Mouse (Mus musculus) limb, embryonic 12.5 days (tissue): ENCODE results near the gene Tfdp1. TPM values are rescaled to one million over a fixed set of nuclear protein-coding genes. Genes with fewer than 3 reads are reported as not detected.
"Not testable (repeated sequence)": the region's sequence is repeated elsewhere in the genome, so short reads cannot be mapped to it uniquely, and the experiment has no call there.

ENCODE experiments used
- ATAC-seq: fragments of 200-750 bp; cut with Nextera tagmentation; 2 replicates; pipeline ENCODE4 v1.8.0; 2017; ENCODE audit warnings: low read depth, moderate TSS enrichment; ENCODE audit not compliant: insufficient number of reproducible peaks, insufficient read depth, low FRiP score, low TSS enrichment
- H3K27ac ChIP-seq: fragments of 300-500 bp; sonication (generic); 2 replicates; pipeline ENCODE4 v1.5.1; 2016; ENCODE audit warnings: mild to moderate bottlenecking, moderate library complexity
- H3K27me3 ChIP-seq: fragments of 300-500 bp; sonication (generic); 2 replicates; pipeline ENCODE4 v1.6.1; 2016; ENCODE audit warnings: mild to moderate bottlenecking, moderate library complexity
- H3K36me3 ChIP-seq: fragments of 300-500 bp; sonication (generic); 2 replicates; pipeline ENCODE4 v1.6.1; 2016; ENCODE audit warnings: mild to moderate bottlenecking, moderate library complexity
- H3K4me1 ChIP-seq: fragments of 300-500 bp; sonication (generic); replicated peaks from 2 replicates; pipeline ENCODE4 v1.6.1; 2016
- H3K4me2 ChIP-seq: fragments of 300-500 bp; sonication (generic); 2 replicates; pipeline ENCODE4 v1.6.1; 2016; ENCODE audit warnings: mild to moderate bottlenecking, moderate library complexity
- H3K4me3 ChIP-seq: fragments of 300-500 bp; sonication (generic); replicated peaks from 2 replicates; pipeline ENCODE4 v1.5.1; 2016; ENCODE audit warnings: mild to moderate bottlenecking
- H3K9ac ChIP-seq: fragments of 300-500 bp; sonication (generic); replicated peaks from 2 replicates; pipeline ENCODE4 v1.6.1; 2016; ENCODE audit warnings: mild to moderate bottlenecking, moderate library complexity
- H3K9me3 ChIP-seq: fragments of 300-500 bp; sonication (generic); 2 replicates; pipeline ENCODE4 v1.6.1; 2016; ENCODE audit warnings: mild to moderate bottlenecking, moderate library complexity
- WGBS: fragments of 180-500 bp; shearing (Covaris S2); methylation state at CpG from one replicate; pipeline ENCODE4 v1.1.7; 2016; 5-methylcytosine and 5-hydroxymethylcytosine counted together
- polyA plus RNA-seq: library from polyadenylated mRNA; unstranded; fragments of >200 nt; fragmentation: Nextera tagmentation; extraction: Ambion mirVana; gene quantifications from 2 replicates; pipeline ENCODE4 v1.2.1, GENCODE M21; 2016

The Tfdp1 gene
- polyA plus RNA-seq, 1 experiment from 2014 or later, result 187 TPM

DNA sequence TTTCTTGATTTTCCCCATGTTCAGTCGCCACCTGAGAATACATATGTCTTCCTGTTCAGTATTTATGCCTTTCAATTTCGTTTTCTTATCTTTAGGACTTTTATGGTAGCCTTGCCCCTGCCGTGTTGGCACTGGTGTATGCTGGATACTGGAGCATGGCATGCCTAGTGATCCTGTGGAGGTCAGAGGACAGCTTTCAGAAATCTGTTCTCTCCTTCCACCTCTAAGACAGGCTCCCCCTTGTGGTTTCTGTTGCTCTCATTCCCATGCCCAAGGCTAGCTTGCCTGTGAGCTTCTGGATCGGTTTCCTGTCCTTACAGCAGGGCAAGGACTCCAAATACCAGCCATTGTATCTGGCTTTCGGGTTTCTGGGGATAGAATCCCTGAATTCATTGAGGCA is 12.0 kb upstream of the Tfdp1 start:
- H3K9me3 ChIP-seq, result no peaks in the 10 kb centered on the region
- H3K4me2 ChIP-seq, result no peak overlapping the region
- H3K27ac ChIP-seq, result no peak overlapping the region
- ATAC-seq, result no peak
- 32% methylated on average over 5 of the region's 5 CpGs for WGBS
- no peak overlapping the region for H3K4me3 ChIP-seq
- no peaks in the 10 kb centered on the region for H3K4me1 ChIP-seq
- H3K9ac ChIP-seq, result no peak overlapping the region
- H3K36me3 ChIP-seq, result peaks cover 7% of the 10 kb centered on the region
- H3K27me3 ChIP-seq, result no peaks in the 10 kb centered on the region

DNA sequence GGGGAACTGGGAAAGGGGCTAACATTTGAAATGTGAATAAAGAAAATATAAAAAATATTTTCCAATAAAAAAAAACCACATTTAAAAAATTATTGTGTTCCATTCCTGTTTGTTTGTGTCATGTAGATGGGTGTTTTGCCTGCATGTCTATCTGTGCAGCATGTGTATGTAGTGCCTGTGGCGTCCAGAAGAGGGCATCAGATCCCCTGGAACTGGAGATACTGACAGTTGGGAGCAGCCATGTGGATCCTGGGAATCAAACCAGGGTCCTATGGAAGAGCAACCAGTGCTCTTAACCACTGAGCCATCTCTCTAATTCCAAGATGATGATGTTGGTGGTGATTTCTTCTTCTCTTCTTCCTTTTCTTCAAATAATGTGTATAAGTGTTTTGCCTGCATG is 3.9 kb upstream of the Tfdp1 start:
- 48% methylated on average over 1 of the region's 1 CpGs for WGBS
- H3K4me3 ChIP-seq, result no peak overlapping the region
- no peak overlapping the region for H3K27ac ChIP-seq
- ATAC-seq, result no peak
- H3K9me3 ChIP-seq, result no peaks in the 10 kb centered on the region
- no peaks in the 10 kb centered on the region for H3K4me1 ChIP-seq
- H3K9ac ChIP-seq, result no peak overlapping the region
- H3K27me3 ChIP-seq, result no peaks in the 10 kb centered on the region
- no peak overlapping the region for H3K4me2 ChIP-seq
- no peaks in the 10 kb centered on the region for H3K36me3 ChIP-seq

DNA sequence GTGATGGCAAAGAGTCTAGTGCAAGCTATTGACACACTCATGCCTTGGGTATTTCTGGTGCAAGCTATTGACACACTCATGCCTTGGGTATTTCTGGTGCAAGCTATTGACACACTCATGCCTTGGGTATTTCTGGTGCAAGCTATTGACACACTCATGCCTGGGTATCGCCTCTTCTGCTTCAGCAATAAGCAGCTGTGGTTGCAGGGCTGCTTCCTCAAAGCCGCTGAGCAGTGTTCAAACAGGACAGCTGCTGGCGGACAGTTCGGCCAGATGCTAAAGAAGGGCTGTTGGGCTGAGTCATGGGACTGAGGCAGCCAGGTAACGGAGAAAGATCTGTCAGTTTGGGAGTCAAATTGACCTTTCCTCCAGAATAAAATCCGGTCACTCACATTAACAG is 1.3 kb upstream of the Tfdp1 start:
- not testable (repeated sequence) for ATAC-seq, H3K27me3 ChIP-seq, H3K9ac ChIP-seq, H3K9me3 ChIP-seq, H3K4me3 ChIP-seq, H3K27ac ChIP-seq, H3K4me2 ChIP-seq
- H3K4me1 ChIP-seq, result peaks cover 12% of the 10 kb centered on the region
- peaks cover 21% of the 10 kb centered on the region for H3K36me3 ChIP-seq
- WGBS, result 89% methylated on average over 6 of the region's 6 CpGs

DNA sequence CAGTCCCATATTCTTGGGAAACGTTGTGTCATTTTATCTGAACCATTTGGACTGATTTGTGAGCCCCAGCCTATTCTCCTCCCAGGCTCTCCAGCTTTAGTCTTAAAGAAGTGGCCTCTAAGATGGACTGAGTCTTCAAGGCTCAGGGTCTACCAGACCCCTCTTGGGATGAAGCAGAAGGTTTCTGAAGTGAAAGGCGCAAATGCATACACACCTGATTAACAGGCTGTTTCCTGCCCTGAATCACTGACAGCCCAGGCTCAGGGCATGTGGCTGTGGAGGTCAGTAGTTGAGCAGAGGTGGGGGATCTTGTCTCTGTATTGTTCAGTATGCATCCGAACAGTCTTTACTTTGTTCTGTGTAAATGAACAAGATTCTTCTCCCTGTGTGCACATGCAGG is 873 bp upstream of the Tfdp1 start:
- 0 out of 2 replicates have a peak overlapping the region, but pooled peaks have one; percentile 50 for H3K27ac ChIP-seq
- H3K36me3 ChIP-seq, result peaks cover 25% of the 10 kb centered on the region
- 73% methylated on average over 3 of the region's 3 CpGs for WGBS
- no peaks in the 10 kb centered on the region for H3K27me3 ChIP-seq
- no peaks in the 10 kb centered on the region for H3K9me3 ChIP-seq
- 0 out of 2 replicates have a peak overlapping the region, but pooled peaks have one; percentile 99 for H3K4me3 ChIP-seq
- peak overlapping the region; percentile 76 for H3K4me2 ChIP-seq
- peaks cover 12% of the 10 kb centered on the region for H3K4me1 ChIP-seq
- peak overlapping the region; percentile 97; the same call in 1 of the 2 replicates for H3K9ac ChIP-seq
- ATAC-seq, result no peak

DNA sequence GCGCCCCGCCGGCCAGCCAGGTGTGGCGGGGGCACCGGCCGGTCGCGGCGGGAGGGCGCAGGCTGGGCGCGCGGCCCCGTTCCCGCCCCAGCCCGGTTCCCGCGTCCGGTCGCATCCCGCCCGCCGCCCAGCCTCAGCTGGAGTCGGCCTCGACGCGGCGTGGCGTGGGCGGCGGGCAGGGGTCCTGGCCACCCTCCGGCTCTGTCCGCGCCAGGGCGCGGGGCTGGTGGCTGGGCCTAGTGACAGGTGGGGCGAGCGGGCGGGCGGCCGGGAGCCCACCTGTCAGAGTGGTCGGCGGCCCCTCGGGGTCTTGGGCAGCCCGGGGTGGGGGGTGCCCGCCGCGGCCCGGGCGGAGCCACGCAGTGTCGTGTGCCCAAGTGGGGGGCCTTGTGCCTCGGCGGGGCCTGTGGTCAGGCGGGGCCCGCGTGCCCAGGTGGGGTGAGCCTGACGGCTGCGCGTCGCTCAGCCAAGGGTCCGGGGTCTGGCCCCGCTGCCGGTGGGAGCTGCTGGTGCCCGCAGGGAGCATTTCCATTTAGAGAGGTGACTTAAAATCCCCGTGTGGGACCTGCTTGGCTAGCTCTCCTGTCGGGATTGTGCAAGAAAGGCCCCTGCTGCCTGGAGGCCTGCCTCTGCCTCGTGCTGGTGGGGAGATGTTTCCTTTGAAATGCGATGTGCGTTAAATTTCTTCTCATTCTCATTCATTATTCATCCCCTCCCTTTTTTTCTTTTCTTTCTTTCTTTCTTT is 522 bp downstream of the Tfdp1 start:
- Histone ChIP-seq H3K4me1 (peaks cover 12% of the 10 kb centered on the region), H3K9ac (peak overlapping the region; percentile 97), H3K36me3 (peaks cover 39% of the 10 kb centered on the region), H3K4me3 (peak overlapping the region; percentile 99), H3K27me3 (no peaks in the 10 kb centered on the region), H3K9me3 (no peaks in the 10 kb centered on the region), H3K27ac (peak overlapping the region; percentile 87), H3K4me2 (peak overlapping the region; percentile 76)
- WGBS, result under 1% methylated on average over 53 of the region's 70 CpGs
- peak; percentile 39 for ATAC-seq

DNA sequence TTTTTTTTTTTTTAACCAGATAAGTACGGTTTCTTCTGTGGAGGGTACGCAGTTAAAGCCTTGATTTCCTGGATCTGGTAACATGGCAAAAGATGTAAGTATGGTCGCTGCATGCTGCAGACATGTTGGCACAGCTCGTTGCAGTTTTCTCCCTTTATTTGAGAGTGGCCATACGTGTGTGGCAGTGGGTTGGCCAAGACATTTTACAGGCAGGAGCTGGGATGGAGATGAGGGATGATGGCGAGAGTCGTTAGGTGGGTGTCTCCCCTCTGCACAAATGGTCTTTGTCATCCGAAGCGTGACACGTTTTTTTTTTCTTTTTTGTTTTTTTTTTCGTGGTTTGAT is 1.1 kb downstream of the Tfdp1 start:
- Histone ChIP-seq H3K4me1 (peaks cover 12% of the 10 kb centered on the region), H3K9ac (peak overlapping the region; percentile 97), H3K36me3 (peaks cover 44% of the 10 kb centered on the region), H3K9me3 (no peaks in the 10 kb centered on the region), H3K27ac (no peak overlapping the region), H3K4me2 (peak overlapping the region; percentile 76), H3K4me3 (peak overlapping the region; percentile 99), H3K27me3 (no peaks in the 10 kb centered on the region)
- ATAC-seq, result no peak
- WGBS, result 9% methylated on average over 11 of the region's 11 CpGs

DNA sequence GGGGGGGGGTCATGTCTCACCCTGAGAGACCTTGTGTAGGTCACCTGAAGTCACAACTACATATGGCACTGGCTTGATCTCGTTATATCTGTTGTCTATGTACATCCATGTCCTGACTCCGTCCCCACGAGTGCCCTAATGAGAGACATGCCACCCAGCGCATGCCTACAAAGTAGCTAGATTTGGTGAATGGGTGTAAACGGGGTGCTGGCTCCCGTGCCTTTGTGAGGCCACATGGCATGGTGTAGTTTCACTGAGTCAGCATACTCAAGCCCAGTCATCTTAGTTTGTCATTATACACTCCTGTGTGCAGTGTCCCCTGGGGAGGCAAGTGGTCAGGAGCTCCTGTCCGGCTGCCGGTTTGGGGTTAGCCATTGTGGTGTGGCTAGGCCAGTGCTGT is 2.1 kb downstream of the Tfdp1 start:
- WGBS, result 83% methylated on average over 8 of the region's 8 CpGs
- H3K36me3 ChIP-seq, result peaks cover 55% of the 10 kb centered on the region
- H3K4me2 ChIP-seq, result peak overlapping the region; percentile 76

DNA sequence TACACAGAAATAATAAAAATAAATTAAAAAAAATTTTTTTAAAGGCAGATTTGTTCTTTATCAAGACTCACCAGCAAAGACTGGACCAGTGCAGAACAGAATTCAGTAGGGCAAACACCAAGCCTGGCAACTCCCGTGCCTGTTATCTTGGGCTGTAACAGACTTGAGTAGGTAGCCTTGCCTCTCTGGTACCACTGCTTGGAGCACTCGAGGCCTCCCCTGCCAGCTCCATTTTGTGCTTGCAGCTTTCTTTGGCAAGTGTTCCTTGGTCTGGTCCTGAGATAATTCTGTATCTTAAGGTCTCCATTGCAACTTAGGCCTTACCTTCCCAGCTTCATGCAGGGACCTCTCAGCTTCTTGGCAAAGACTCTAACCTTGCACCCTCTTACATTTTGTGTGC is 3.8 kb downstream of the Tfdp1 start:
- no peaks in the 10 kb centered on the region for H3K27me3 ChIP-seq
- H3K9ac ChIP-seq, result no peak overlapping the region
- H3K36me3 ChIP-seq, result peaks cover 72% of the 10 kb centered on the region
- no peaks in the 10 kb centered on the region for H3K9me3 ChIP-seq
- H3K27ac ChIP-seq, result no peak overlapping the region
- peaks cover 12% of the 10 kb centered on the region for H3K4me1 ChIP-seq
- WGBS, result 87% methylated on average over 2 of the region's 2 CpGs
- H3K4me3 ChIP-seq, result no peak overlapping the region
- H3K4me2 ChIP-seq, result no peak overlapping the region
- no peak for ATAC-seq

More for the DNA sequence above, 2.1 kb downstream of the Tfdp1 start:
- H3K27ac ChIP-seq, result no peak overlapping the region
- no peaks in the 10 kb centered on the region for H3K9me3 ChIP-seq
- no peaks in the 10 kb centered on the region for H3K27me3 ChIP-seq
- ATAC-seq, result no peak
- H3K9ac ChIP-seq, result peak overlapping the region; percentile 42; the same call in 1 of the 2 replicates
- H3K4me1 ChIP-seq, result peaks cover 12% of the 10 kb centered on the region
- peak overlapping the region; percentile 99; the same call in 1 of the 2 replicates for H3K4me3 ChIP-seq

DNA sequence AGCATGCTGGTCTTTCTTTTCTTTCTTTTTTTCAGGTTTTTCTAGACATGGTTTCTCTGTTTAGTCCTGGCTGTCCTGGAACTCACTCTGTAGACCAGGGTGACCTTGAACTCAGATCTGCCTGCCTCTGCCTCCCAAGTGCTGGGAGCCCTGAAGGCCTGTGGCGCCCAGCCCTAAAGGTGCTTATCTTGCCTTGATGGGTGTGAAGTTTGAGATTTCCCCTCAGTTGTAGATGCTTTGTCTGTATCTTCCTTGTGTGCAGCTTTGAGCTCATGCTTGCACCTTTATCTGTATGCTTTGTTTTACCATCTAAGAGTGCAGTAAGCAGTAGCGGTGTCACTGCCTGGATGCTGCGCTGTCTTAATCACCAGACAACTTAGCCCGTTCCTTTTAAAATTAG is 4.6 kb downstream of the Tfdp1 start:
- no peaks in the 10 kb centered on the region for H3K9me3 ChIP-seq
- WGBS, result 93% methylated on average over 4 of the region's 4 CpGs
- H3K9ac ChIP-seq, result no peak overlapping the region
- no peaks in the 10 kb centered on the region for H3K27me3 ChIP-seq
- no peak overlapping the region for H3K27ac ChIP-seq
- no peak overlapping the region for H3K4me3 ChIP-seq
- no peak for ATAC-seq
- no peak overlapping the region for H3K4me2 ChIP-seq
- H3K4me1 ChIP-seq, result peaks cover 12% of the 10 kb centered on the region
- H3K36me3 ChIP-seq, result peaks cover 79% of the 10 kb centered on the region

DNA sequence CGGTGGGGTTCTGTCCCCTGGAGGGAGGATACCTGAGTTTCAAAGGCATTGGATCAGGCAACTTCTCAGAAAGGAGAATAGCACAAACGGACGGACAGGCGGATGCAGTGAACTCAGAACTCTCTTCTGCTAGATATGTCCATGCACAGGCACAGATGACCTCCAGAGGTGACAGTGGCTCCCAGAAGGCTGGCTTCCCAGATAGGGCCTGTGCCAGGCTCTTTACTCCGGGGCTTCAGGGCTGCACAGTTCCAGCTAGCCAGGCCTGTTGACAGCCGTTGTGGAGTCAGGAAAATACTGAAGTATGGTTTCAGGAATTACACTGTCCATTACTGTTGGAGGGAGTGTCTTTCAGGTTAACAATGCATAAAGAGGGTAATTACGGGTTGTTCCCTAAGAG is 11.5 kb downstream of the Tfdp1 start:
- 92% methylated on average over 7 of the region's 7 CpGs for WGBS
- Histone ChIP-seq H3K4me2 (no peak overlapping the region), H3K27me3 (no peaks in the 10 kb centered on the region), H3K9ac (no peak overlapping the region), H3K36me3 (peaks cover 100% of the 10 kb centered on the region), H3K4me3 (no peak overlapping the region), H3K4me1 (0 out of 2 replicates have a peak, but pooled peaks cover 2% of the 10 kb centered on the region), H3K9me3 (no peaks in the 10 kb centered on the region), H3K27ac (no peak overlapping the region)
- no peak for ATAC-seq

DNA sequence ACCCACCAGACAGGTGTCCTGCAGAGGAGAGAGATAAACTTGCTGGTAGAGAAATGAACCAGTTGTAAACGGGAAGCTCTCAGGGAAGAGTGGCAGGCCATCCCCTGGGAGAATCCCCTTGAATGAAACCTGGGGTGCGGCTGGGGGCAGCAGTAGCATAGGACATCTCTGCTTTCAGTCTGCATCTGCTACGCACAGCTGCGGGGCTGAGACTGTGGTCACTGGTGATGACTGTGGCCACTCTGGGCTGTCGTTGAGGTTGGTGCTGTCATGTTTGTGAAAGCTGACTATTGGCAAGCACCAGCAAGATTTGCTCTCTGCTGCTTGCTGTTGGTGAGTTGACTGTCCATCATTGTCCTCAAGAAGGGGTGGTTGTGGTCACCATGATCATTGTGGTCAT is 13.0 kb downstream of the Tfdp1 start:
- 89% methylated on average over 5 of the region's 5 CpGs for WGBS
- ATAC-seq, result no peak
- Histone ChIP-seq H3K9ac (no peak overlapping the region), H3K4me2 (no peak overlapping the region), H3K27me3 (no peaks in the 10 kb centered on the region), H3K36me3 (peaks cover 100% of the 10 kb centered on the region), H3K27ac (no peak overlapping the region), H3K9me3 (no peaks in the 10 kb centered on the region), H3K4me3 (no peak overlapping the region), H3K4me1 (0 out of 2 replicates have a peak, but pooled peaks cover 2% of the 10 kb centered on the region)

DNA sequence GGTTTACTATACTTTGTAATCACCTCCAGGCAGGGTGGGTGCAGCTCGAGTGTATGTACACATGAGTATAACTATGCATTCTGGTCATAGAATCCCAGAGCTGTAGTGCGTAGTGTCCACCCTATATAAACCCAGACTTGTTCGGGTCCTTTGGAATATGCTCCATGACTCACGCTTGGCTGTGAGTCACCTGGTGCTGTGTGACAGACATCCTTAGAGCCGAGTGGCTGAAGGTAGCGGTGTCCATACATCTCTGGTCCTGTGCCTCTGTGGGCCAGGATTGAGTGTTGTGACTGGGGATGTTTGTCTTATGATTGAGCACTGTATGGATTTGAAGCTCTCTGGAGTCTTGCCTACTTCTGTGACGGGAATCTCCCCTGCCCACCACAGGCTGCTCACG is 14.1 kb downstream of the Tfdp1 start:
- Histone ChIP-seq H3K9me3 (no peaks in the 10 kb centered on the region), H3K36me3 (peaks cover 100% of the 10 kb centered on the region), H3K9ac (no peak overlapping the region), H3K4me2 (no peak overlapping the region), H3K4me1 (0 out of 2 replicates have a peak, but pooled peaks cover 2% of the 10 kb centered on the region), H3K27me3 (no peaks in the 10 kb centered on the region), H3K27ac (no peak overlapping the region), H3K4me3 (no peak overlapping the region)
- 87% methylated on average over 8 of the region's 8 CpGs for WGBS
- no peak for ATAC-seq
